9 mouse cellular contexts compared by ENCODE assay signal in genomic region chr7:64032921-64033354, GRCm38 (mm10).
DNase-seq lines count a peak whose midpoint lies in the region; ATAC-seq and TF ChIP-seq lines count a peak whose summit lies in the region.
"Had no signal": no experiment of that assay in that cellular context is flagged by ENCODE, and none has a peak within 500 bp of the region (broad histone marks: within the 10 kb centered on the region; RNA-seq: fewer than 3 reads in every experiment).

No protein-coding gene starts in this region.

- H3K9ac ChIP-seq in stomach, embryonic 14.5 days (replicated peaks; ENCODE audit: low read depth, low read length), result no peak overlapping the region
- no peak overlapping the region for H3K9ac ChIP-seq in stomach, postnatal 0 days (ENCODE audit: low read length)
- no peak overlapping the region for H3K9ac ChIP-seq in heart, adult 2 months (ENCODE audit: low read depth, low read length)
- H3K9ac ChIP-seq in midbrain, embryonic 13.5 days (replicated peaks), result no peak overlapping the region

- no peaks in the 10 kb centered on the region for H3K9me3 ChIP-seq in stomach, embryonic 14.5 days (ENCODE audit: control insufficient read depth, low read depth, low read length)
- no peaks in the 10 kb centered on the region for H3K9me3 ChIP-seq in stomach, postnatal 0 days (ENCODE audit: control insufficient read depth, low read length)
- peaks cover 4% of the 10 kb centered on the region; the same call in 1 of the 2 replicates for H3K9me3 ChIP-seq in midbrain, embryonic 13.5 days

- no peaks in the 10 kb centered on the region for H3K79me2 ChIP-seq in heart, adult 2 months (replicated peaks; ENCODE audit: control insufficient read depth, insufficient read depth, low read length)

- no peak for DNase-seq in stomach, postnatal 0 days (ENCODE audit: low spot score)
- DNase-seq in heart, adult 2 months, result peak in 1 of 2 experiments; percentile 45
- DNase-seq in left cerebral cortex, postnatal 10 days (ENCODE audit: extremely low spot score in 1 of 2, low spot score in 2 of 2), result peak; percentile 76 to 79
- DNase-seq in thymus, postnatal 4 days, result peak; percentile 64
- no peak for DNase-seq in ovary, postnatal 10 days (ENCODE audit: low spot score)
- DNase-seq in gastrocnemius, postnatal 4 days (ENCODE audit: low spot score in 2 of 2), result no peak

- TF ChIP-seq EP300 in stomach, postnatal 0 days (optimal IDR thresholded peaks at IDR 0.05), result no peak
- no peak for TF ChIP-seq EP300 in heart, adult 2 months (IDR thresholded peaks at IDR 0.05; ENCODE audit: insufficient read depth, low read depth, low read length)

- H3K36me3 ChIP-seq in stomach, embryonic 14.5 days (ENCODE audit: control insufficient read depth, insufficient read depth, low read length), result no peaks in the 10 kb centered on the region
- no peaks in the 10 kb centered on the region for H3K36me3 ChIP-seq in stomach, postnatal 0 days (ENCODE audit: control insufficient read depth, insufficient read depth, low read length)
- H3K36me3 ChIP-seq in heart, adult 2 months (ENCODE audit: control insufficient read depth, insufficient read depth, low read length), result no peaks in the 10 kb centered on the region
- H3K36me3 ChIP-seq in midbrain, embryonic 13.5 days, result no peaks in the 10 kb centered on the region

- no peaks in the 10 kb centered on the region for H3K4me1 ChIP-seq in stomach, embryonic 14.5 days (ENCODE audit: control insufficient read depth, insufficient read depth, low read length)
- H3K4me1 ChIP-seq in stomach, postnatal 0 days (replicated peaks; ENCODE audit: control insufficient read depth, insufficient read depth), result no peaks in the 10 kb centered on the region
- no peaks in the 10 kb centered on the region for H3K4me1 ChIP-seq in heart, adult 2 months (ENCODE audit: control insufficient read depth, insufficient read depth, low read length)
- no peaks in the 10 kb centered on the region for H3K4me1 ChIP-seq in midbrain, embryonic 13.5 days (replicated peaks)

- no peak overlapping the region for H3K4me3 ChIP-seq in stomach, embryonic 14.5 days (ENCODE audit: low read depth, low read length)
- no peak overlapping the region for H3K4me3 ChIP-seq in stomach, postnatal 0 days (ENCODE audit: low read depth, low read length)
- no peak overlapping the region for H3K4me3 ChIP-seq in heart, adult 2 months
- no peak overlapping the region for H3K4me3 ChIP-seq in midbrain, embryonic 13.5 days (replicated peaks)

- no peak overlapping the region for H3K4me2 ChIP-seq in stomach, embryonic 14.5 days (replicated peaks; ENCODE audit: low read depth, low read length)
- no peak overlapping the region for H3K4me2 ChIP-seq in stomach, postnatal 0 days (replicated peaks; ENCODE audit: low read depth)
- H3K4me2 ChIP-seq in midbrain, embryonic 13.5 days (replicated peaks), result no peak overlapping the region

- intact Hi-C loops in heart, adult 2 months (cut with DNase I), result loop anchor here (1.0 kb wide), 1 partner anchor 178 kb away; no protein-coding TSS in a partner anchor
- intact Hi-C loops in left cerebral cortex, postnatal 10 days (cut with DNase I), result loop anchor here (5.0 kb wide), 1 partner anchor 96 kb away; the partner anchor contains the start of gene Klf13

- no peaks in the 10 kb centered on the region for H3K27me3 ChIP-seq in stomach, embryonic 14.5 days (ENCODE audit: control insufficient read depth, insufficient read depth, low read length)
- H3K27me3 ChIP-seq in stomach, postnatal 0 days (ENCODE audit: control insufficient read depth, insufficient read depth, low read length), result no peaks in the 10 kb centered on the region
- no peaks in the 10 kb centered on the region for H3K27me3 ChIP-seq in heart, adult 2 months (ENCODE audit: control insufficient read depth, insufficient read depth, low read length)
- H3K27me3 ChIP-seq in midbrain, embryonic 13.5 days, result no peaks in the 10 kb centered on the region
- H3K27me3 ChIP-seq: Patski had no signal

- ATAC-seq in stomach, embryonic 14.5 days (ENCODE audit: insufficient number of reproducible peaks, insufficient read depth, low FRiP score, low read depth), result no peak
- no peak for ATAC-seq in stomach, postnatal 0 days (ENCODE audit: low FRiP score, low TSS enrichment)
- ATAC-seq in midbrain, embryonic 13.5 days, result no peak
- ATAC-seq: Patski had no signal

- WGBS in stomach, embryonic 14.5 days, result 42% methylated on average over 9 of the region's 9 CpGs
- 46% methylated on average over 9 of the region's 9 CpGs for WGBS in stomach, postnatal 0 days
- 14% methylated on average over 9 of the region's 9 CpGs for WGBS in heart, adult 2 months
- 84% methylated on average over 9 of the region's 9 CpGs for WGBS in midbrain, embryonic 13.5 days

- peak overlapping the region; percentile 21; the same call in 1 of the 2 replicates for H3K27ac ChIP-seq in stomach, embryonic 14.5 days (ENCODE audit: low read length)
- H3K27ac ChIP-seq in stomach, postnatal 0 days (replicated peaks), result no peak overlapping the region
- H3K27ac ChIP-seq in heart, adult 2 months, result peak overlapping the region; percentile 24
- H3K27ac ChIP-seq in midbrain, embryonic 13.5 days, result no peak overlapping the region

- no peak for TF ChIP-seq CTCF in stomach, postnatal 0 days (IDR thresholded peaks at IDR 0.05; ENCODE audit: low read depth)
- no peak for TF ChIP-seq CTCF in heart, adult 2 months (IDR thresholded peaks at IDR 0.05)

- TF ChIP-seq POLR2A in heart, adult 2 months (IDR thresholded peaks at IDR 0.05; ENCODE audit: insufficient read depth, low read depth, low read length), result no peak

Comparison
In these comparisons a context has a peak if more than half of its experiments do, and no peak if none do; other contexts are left out.
1. H3K27ac ChIP-seq: peak in stomach, embryonic 14.5 days (single experiment) and heart, adult 2 months (single experiment); none in stomach, postnatal 0 days (single experiment) and midbrain, embryonic 13.5 days (single experiment).
2. DNase-seq: peak in left cerebral cortex, postnatal 10 days (2 of 2) and thymus, postnatal 4 days (single experiment); none in stomach, postnatal 0 days (single experiment), ovary, postnatal 10 days (single experiment) and gastrocnemius, postnatal 4 days (0 of 2).